Mouse (Mus musculus) adrenal gland, postnatal 10 days (tissue): ENCODE measurements around the gene Npnt. TPM values are rescaled to one million over a fixed set of nuclear protein-coding genes. Genes with fewer than 3 reads are reported as not detected.

ENCODE experiments used
- DNase-seq: peaks from one replicate; pipeline ENCODE4 v3.0.0; 2021; ENCODE audit warnings: mixed read lengths
- total RNA-seq, 2 experiments: library from RNA; stranded (reverse); gene quantifications; 2 replicates each; pipeline ENCODE4 v1.2.3; 2021

Gene Npnt
- total RNA-seq, 2 experiments from 2014 or later: 20.6 to 22.1 TPM

DNA sequence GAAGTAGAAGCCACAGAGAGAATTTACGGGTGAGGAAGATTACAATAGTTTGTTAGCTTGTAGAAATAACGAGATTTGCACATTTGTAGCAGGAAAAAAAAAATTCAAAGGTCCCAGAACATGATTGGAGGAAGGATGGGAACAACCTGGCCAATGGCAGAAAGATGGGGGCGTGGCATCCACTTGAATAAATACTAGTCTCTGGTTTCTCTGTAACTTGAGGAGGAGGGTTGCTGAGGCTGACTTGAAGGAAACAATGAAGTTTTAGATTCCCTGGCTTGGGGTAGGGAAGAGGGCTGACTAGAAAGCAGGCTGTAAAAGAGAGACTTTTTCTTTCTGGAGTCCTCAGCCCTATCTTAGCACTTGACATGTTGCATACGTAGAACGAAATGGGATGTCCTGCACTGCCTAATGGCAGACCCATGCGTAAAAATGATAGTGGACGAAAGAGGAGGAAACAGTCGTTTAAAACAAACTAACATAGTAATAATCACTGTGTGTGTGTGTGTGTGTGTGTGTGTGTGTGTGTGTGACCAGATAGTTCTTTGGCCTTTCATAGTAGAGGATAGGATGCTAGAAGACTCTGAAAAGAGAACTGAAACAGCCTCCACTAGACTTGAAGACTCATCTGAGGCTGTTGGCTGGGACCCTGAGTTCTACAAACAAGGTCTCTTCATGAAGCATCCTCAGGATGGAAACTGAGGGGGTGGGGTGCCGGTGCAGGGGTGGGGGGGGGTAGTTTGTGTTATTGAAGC is 94.5 kb downstream of the Npnt start:
- no peak for DNase-seq

DNA sequence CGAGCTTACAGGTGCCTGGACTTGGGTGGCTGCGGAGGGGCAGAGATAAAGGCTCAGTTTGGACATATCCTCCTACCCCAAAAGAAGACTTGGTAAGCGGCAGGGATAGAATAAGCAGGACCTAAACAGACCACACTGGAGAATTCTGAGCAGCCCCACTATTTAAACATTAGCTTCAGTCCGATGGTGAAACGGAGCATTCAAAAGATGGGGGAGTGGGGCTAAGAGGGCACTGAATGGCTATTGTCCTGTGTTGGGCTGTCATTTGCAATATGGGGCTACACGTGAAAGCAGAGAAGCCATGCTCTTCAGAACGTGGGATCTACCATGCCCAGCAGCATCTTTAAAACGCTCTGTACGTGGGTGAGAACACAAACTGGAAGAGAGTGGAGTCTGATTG is 95.8 kb downstream of the Npnt start:
- DNase-seq: no peak

DNA sequence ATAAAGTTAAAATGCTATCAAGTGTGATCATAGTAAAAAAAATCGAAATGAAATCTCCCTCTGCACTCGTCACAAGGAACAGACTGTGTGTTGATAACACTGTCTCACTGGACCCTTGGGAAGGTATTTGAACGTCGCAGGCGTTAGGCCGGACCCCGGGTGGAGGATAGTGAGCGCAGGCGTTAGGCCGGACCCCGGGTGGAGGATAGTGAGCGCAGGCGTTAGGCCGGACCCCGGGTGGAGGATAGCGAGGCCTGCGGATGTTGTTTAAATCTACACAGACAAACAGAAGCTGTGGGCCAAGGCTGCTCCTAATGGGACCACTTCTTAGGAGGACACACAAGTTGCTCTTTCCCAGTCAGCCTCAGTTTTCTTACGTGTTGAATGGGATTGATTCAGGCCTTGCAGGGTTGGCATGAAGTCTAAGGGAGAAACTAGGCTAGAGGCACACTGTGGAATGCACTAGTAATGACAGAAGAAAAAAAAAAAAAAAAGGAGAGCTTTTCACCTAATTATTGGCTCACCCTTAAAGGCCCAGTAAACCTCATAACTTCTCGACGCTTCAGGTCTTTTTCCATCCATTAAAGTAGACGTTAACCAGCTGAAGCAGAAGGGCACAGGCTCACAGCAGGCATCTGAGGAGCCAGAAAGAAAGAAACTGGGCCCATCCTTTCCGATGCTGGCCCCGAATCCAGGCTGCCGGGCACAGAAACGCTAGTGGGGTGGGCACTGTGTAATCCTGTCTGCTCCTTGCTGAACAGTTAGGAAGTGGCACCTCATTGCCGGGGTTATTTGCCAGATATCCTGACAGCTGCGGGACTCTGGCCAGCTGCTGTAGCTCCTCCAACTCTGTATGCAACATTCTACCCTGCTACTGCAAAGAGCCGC is 98.0 kb downstream of the Npnt start:
- DNase-seq: peak; percentile 39

DNA sequence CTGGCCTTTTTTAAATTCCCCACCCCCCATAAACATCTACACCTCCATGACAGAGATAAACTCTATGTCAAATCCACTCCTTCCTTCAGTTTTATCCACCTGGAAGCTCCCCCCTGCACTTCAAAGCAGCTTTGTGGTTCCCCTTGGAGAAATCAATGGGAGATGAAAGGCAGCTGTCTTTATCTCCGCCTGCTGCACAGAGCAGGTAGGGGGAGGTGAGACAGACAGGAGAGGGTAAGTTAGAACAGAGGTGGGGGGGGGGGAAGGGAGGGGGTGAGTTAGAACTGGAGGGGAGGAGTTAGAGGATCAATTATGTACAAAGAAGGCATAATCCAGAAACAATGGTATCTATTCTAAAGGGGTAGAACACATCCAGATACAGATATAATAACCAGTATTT is 98.7 kb downstream of the Npnt start:
- DNase-seq: no peak

DNA sequence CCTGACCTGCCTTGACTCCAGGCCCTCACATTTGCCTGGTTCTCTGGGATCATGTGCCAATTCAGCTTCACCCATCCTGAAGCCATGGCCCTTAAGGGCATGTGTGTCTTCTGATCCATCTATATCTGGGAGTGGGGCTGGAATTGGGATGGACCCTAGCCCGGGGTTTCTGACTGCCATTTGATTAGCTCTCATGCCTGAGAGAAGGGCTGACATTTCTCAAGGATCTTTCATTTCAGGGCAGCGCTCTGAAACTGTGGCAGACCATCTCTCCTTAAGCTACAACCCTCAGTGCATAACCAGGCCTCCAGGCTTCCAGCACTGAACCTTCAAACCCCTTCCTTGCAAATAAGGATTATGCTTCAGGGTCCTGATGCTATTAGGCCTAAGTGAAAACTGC is 99.7 kb downstream of the Npnt start:
- no peak for DNase-seq

DNA sequence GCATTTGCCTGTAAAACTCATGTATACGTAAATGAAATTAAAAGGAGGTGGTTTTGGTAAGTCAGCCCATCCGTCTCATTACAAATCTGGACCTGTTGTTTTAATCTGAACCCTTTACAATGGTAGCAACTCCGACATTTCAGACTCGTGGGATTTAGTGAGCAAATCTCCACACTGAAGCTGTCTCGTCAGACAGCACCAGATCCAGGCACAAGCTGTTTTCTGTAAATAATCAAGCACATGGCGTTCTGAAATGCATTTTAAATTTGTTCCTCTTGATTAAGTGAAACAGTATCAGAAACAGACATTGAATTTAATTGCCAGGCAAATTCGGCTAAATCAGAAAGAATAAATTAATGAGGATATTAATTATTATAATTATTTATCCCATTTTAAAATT is 100.4 kb downstream of the Npnt start:
- DNase-seq: no peak

DNA sequence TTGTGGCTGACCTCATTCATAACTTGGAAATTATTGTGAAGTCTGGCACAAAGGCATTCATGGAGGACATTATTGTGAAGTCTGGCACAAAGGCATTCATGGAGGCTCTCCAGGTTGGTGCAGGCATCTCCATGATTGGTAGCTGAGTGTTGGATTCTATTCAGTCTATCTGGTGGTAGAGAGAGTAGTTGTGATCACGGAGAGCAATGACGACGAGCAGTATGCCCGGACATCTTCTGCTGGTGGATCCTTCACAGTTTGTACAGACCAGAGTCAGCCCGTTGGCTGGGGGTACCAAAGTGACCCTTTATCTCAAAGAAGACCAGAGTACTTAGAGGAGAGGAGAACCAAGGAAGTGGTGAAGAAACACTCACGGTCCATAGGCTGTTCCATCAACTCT is 107.4 kb downstream of the Npnt start:
- no peak for DNase-seq

DNA sequence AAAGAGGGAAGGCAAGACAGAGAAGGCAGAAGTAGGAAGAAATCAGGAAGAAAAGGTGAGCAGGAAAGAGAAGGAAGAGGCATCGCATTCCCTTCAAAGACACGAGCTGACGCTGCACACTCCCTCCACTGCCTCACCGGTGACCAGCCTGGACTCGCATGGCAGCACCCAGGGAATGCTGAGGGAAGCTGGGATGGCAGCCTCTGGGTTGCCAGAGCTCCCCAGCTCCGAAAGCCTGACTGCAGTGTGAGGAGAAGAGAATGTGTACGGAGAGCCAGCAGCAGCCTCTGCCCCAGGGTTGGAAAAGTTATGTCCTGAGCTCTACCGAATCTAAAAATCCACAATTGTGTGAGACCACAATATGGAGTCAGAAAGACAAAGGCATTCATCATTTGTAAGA is 110.6 kb downstream of the Npnt start:
- DNase-seq: no peak

DNA sequence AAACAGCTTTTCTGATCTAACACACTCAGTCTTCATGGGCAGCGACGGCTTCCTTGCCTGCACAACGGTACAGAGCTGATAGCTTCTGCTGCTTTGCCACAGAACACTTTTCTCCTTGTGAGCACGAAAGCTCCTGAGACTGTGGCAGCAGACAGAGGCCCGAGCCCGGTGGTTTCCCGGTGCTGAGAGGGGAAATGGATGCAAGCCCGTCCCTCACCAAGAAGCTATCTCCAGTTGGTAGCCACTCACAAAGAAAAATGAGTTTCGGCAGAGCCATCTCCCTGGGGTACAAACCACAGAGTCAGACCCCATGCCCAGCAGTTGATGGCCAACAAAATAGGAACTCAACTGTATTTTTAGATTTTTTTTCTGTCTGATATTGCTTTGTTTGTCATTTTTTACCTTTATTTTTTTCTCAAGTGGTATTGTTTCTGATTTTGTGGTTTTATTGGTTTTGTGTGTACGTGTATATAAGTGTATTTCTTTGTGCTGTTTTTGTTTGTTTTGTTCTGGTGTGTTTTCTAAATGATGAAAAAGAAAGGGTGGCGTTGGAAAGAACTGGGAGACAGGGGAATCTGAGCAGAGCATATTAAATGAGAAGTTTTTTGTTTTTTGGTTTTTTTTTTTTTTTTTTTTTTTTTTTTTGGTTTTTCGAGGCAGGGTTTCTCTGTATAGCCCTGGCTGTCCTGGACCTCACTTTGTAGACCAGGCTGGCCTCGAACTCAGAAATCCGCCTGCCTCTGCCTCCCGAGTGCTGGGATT is 111.3 kb downstream of the Npnt start:
- no peak for DNase-seq

DNA sequence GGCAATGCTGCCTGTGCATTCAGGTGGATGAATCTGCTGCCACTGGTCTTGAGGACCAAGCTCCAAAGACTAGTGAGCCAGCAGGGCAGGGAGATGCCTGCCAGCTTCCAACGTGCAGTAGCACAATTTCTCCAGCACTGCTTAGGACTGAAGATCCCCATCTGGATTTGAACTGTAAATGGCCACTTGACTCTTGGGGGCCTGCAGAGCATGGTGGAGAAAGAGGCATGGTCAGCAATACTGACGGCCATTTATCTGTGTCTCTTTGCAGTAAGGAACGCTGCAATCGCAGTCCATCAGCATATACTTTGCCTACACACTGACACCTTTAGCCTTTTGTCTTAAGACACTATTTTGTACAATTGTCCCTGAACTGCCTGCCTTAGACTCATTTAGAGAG is 113.0 kb downstream of the Npnt start:
- DNase-seq: no peak

DNA sequence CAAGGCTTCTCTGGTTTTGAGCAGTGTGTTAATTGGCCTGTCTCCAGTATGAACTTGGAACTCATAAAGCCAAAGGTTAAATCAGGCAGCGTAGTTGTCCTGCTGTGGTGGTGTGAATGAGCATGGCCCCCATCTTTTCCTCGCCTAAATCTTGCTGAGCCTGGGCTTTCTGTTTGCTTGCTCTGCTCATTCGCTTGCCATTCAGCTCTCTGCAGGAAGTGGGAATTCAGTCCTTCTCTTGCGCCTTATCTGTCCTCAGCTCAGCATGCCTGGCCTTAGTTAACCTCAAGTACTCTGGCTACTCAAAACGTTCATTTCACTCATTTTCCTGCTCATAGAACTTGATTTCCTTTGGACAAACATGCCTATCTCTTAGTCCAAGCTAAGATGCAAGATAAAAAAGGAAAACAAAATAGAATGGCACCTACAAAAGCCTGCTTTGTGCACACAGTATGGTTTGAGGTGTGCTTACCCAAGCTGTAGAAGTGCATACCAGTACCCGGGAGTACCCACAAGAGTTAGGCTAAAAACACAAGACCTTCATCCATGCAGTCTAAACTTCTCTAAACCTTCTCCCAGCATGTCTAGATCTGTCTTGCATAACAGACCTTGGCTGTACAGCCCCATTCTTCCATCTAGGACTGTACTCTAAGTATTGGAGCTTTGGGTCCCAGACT is 114.8 kb downstream of the Npnt start:
- DNase-seq: no peak

Other genes with a start within 250 kb of the Npnt start
- gene Ints12, start 141.5 kb upstream of the Npnt start, total RNA-seq: 10 to 100 TPM; 12.2 to 12.6 TPM
- 10 to 100 TPM; 12.8 to 15.8 TPM for gene Gstcd, start 141.7 kb upstream of the Npnt start, total RNA-seq